In genomic region chr2:4460897-4461296, GRCm38 (mm10) we compare ENCODE assay signal across 16 mouse cellular contexts.
DNase-seq lines count a peak whose midpoint lies in the region; ATAC-seq and TF ChIP-seq lines count a peak whose summit lies in the region.
"Had no signal": no experiment of that assay in that cellular context is flagged by ENCODE, and none has a peak within 500 bp of the region (broad histone marks: within the 10 kb centered on the region; RNA-seq: fewer than 3 reads in every experiment).

No protein-coding gene starts in this region.

- 60% methylated on average over 5 of the region's 5 CpGs for WGBS in forebrain, embryonic 13.5 days
- 58% methylated on average over 5 of the region's 5 CpGs for WGBS in forebrain, embryonic 16.5 days
- WGBS in liver, adult 2 months: 84% methylated on average over 5 of the region's 5 CpGs
- 71% methylated on average over 5 of the region's 5 CpGs for WGBS in liver, embryonic 11.5 days
- 48% methylated on average over 5 of the region's 5 CpGs for WGBS in embryonic facial prominence, embryonic 10.5 days
- 49% methylated on average over 5 of the region's 5 CpGs for WGBS in midbrain, embryonic 14.5 days

- H3K4me3 ChIP-seq in forebrain, embryonic 13.5 days: no peak overlapping the region
- H3K4me3 ChIP-seq in forebrain, embryonic 16.5 days (replicated peaks; ENCODE audit: low read length): no peak overlapping the region
- no peak overlapping the region for H3K4me3 ChIP-seq in liver, adult 2 months (ENCODE audit: insufficient read depth, low read depth, low read length)
- H3K4me3 ChIP-seq in liver, embryonic 11.5 days (ENCODE audit: low read depth, low read length): no peak overlapping the region
- no peak overlapping the region for H3K4me3 ChIP-seq in embryonic facial prominence, embryonic 10.5 days
- no peak overlapping the region for H3K4me3 ChIP-seq in midbrain, embryonic 14.5 days (replicated peaks; ENCODE audit: low read depth, low read length)
- H3K4me3 ChIP-seq: hindbrain, embryonic 15.5 days; layer of hippocampus, adult 2 months; liver, embryonic 15.5 days had no signal

- no peak overlapping the region for H3K27ac ChIP-seq in forebrain, embryonic 13.5 days
- no peak overlapping the region for H3K27ac ChIP-seq in forebrain, embryonic 16.5 days (ENCODE audit: low read length)
- 0 out of 2 replicates have a peak overlapping the region, but pooled peaks have one; percentile 24 for H3K27ac ChIP-seq in liver, adult 2 months (replicated peaks; ENCODE audit: insufficient read depth, low read depth, low read length)
- H3K27ac ChIP-seq in liver, embryonic 11.5 days (ENCODE audit: low read depth, low read length): no peak overlapping the region
- H3K27ac ChIP-seq in embryonic facial prominence, embryonic 10.5 days (replicated peaks): peak overlapping the region; percentile 32; the same call in 1 of the 2 replicates
- 0 out of 2 replicates have a peak overlapping the region, but pooled peaks have one; percentile 26 for H3K27ac ChIP-seq in midbrain, embryonic 14.5 days (replicated peaks; ENCODE audit: low read depth, low read length)
- H3K27ac ChIP-seq: hindbrain, embryonic 15.5 days; layer of hippocampus, adult 2 months; liver, embryonic 15.5 days had no signal

- H3K4me1 ChIP-seq in forebrain, embryonic 13.5 days: peaks cover 48% of the 10 kb centered on the region
- H3K4me1 ChIP-seq in forebrain, embryonic 16.5 days (replicated peaks; ENCODE audit: control insufficient read depth, insufficient read depth, low read length): peaks cover 16% of the 10 kb centered on the region
- no peaks in the 10 kb centered on the region for H3K4me1 ChIP-seq in liver, adult 2 months (ENCODE audit: control insufficient read depth, insufficient read depth, low read length)
- peaks cover 4% of the 10 kb centered on the region for H3K4me1 ChIP-seq in liver, embryonic 11.5 days (replicated peaks; ENCODE audit: control insufficient read depth, insufficient read depth, low read length)
- H3K4me1 ChIP-seq in embryonic facial prominence, embryonic 10.5 days: peaks cover 60% of the 10 kb centered on the region
- H3K4me1 ChIP-seq in midbrain, embryonic 14.5 days (ENCODE audit: control insufficient read depth, insufficient read depth, low read length): peaks cover 50% of the 10 kb centered on the region
- H3K4me1 ChIP-seq: liver, embryonic 15.5 days had no signal

- peak; percentile 33 for DNase-seq in liver, adult 2 months (ENCODE audit: extremely low read depth, low read depth, low spot score)
- no peak for DNase-seq in liver, embryonic 11.5 days (ENCODE audit: low spot score)
- DNase-seq in embryonic facial prominence, embryonic 10.5 days (ENCODE audit: low spot score): no peak
- DNase-seq in midbrain, embryonic 14.5 days: no peak
- no peak for DNase-seq in gastrocnemius, postnatal 10 days
- no peak for DNase-seq in kidney, postnatal 14 days
- DNase-seq: B cell, adult 2 months; cerebellum, adult 2 months; gastrocnemius, postnatal 14 days; kidney, adult 9 months; right cerebral cortex, postnatal 14 days had no signal

- ATAC-seq in forebrain, embryonic 13.5 days: no peak
- ATAC-seq in forebrain, embryonic 16.5 days: no peak
- ATAC-seq in liver, embryonic 11.5 days (replicated peaks; ENCODE audit: low FRiP score): no peak
- ATAC-seq in midbrain, embryonic 14.5 days (ENCODE audit: low FRiP score, low TSS enrichment): no peak

- TF ChIP-seq POLR2A in liver, adult 2 months (IDR thresholded peaks at IDR 0.05; ENCODE audit: extremely low read depth, insufficient read depth, low read length): no peak

- no peaks in the 10 kb centered on the region for H3K27me3 ChIP-seq in forebrain, embryonic 13.5 days
- H3K27me3 ChIP-seq in forebrain, embryonic 16.5 days (replicated peaks; ENCODE audit: control insufficient read depth, insufficient read depth, low read length): no peaks in the 10 kb centered on the region
- H3K27me3 ChIP-seq in liver, adult 2 months (ENCODE audit: control insufficient read depth, insufficient read depth, low read length): no peaks in the 10 kb centered on the region
- H3K27me3 ChIP-seq in liver, embryonic 11.5 days (replicated peaks; ENCODE audit: control insufficient read depth, insufficient read depth, low read length): no peaks in the 10 kb centered on the region
- no peaks in the 10 kb centered on the region for H3K27me3 ChIP-seq in embryonic facial prominence, embryonic 10.5 days (replicated peaks; ENCODE audit: low read depth, poor library complexity, severe bottlenecking)
- no peaks in the 10 kb centered on the region for H3K27me3 ChIP-seq in midbrain, embryonic 14.5 days (ENCODE audit: control insufficient read depth, insufficient read depth, low read length)
- H3K27me3 ChIP-seq: hindbrain, embryonic 15.5 days; liver, embryonic 15.5 days had no signal

- no peaks in the 10 kb centered on the region for H3K79me2 ChIP-seq in liver, adult 2 months (ENCODE audit: control insufficient read depth, insufficient read depth, low read length)

- H3K4me2 ChIP-seq in forebrain, embryonic 13.5 days: no peak overlapping the region
- no peak overlapping the region for H3K4me2 ChIP-seq in forebrain, embryonic 16.5 days (ENCODE audit: low read length)
- no peak overlapping the region for H3K4me2 ChIP-seq in liver, embryonic 11.5 days
- no peak overlapping the region for H3K4me2 ChIP-seq in midbrain, embryonic 14.5 days (ENCODE audit: low read length)
- H3K4me2 ChIP-seq: hindbrain, embryonic 15.5 days; liver, embryonic 15.5 days had no signal

- TF ChIP-seq CTCF in liver, adult 2 months (IDR thresholded peaks at IDR 0.05; ENCODE audit: low read depth, low read length): no peak

- 0 out of 2 replicates have a peak overlapping the region, but pooled peaks have one; percentile 8 for H3K9ac ChIP-seq in forebrain, embryonic 13.5 days
- H3K9ac ChIP-seq in forebrain, embryonic 16.5 days (replicated peaks; ENCODE audit: low read depth, low read length): no peak overlapping the region
- H3K9ac ChIP-seq in liver, adult 2 months (ENCODE audit: low read depth, low read length): no peak overlapping the region
- no peak overlapping the region for H3K9ac ChIP-seq in liver, embryonic 11.5 days (ENCODE audit: low read depth, low read length)
- H3K9ac ChIP-seq in midbrain, embryonic 14.5 days (replicated peaks; ENCODE audit: low read length): no peak overlapping the region
- H3K9ac ChIP-seq: hindbrain, embryonic 15.5 days; liver, embryonic 15.5 days had no signal

- no peaks in the 10 kb centered on the region for H3K36me3 ChIP-seq in forebrain, embryonic 13.5 days (ENCODE audit: poor library complexity, severe bottlenecking)
- H3K36me3 ChIP-seq in forebrain, embryonic 16.5 days (ENCODE audit: control insufficient read depth, insufficient read depth): no peaks in the 10 kb centered on the region; the same call in 1 of the 2 replicates
- H3K36me3 ChIP-seq in liver, adult 2 months (ENCODE audit: control insufficient read depth, insufficient read depth, low read length): no peaks in the 10 kb centered on the region
- H3K36me3 ChIP-seq in liver, embryonic 11.5 days (ENCODE audit: control insufficient read depth, insufficient read depth, low read length): no peaks in the 10 kb centered on the region
- peaks cover 16% of the 10 kb centered on the region; the same call in 1 of the 2 replicates for H3K36me3 ChIP-seq in embryonic facial prominence, embryonic 10.5 days (replicated peaks)
- no peaks in the 10 kb centered on the region for H3K36me3 ChIP-seq in midbrain, embryonic 14.5 days (ENCODE audit: control insufficient read depth, insufficient read depth, low read length)
- H3K36me3 ChIP-seq: hindbrain, embryonic 15.5 days; liver, embryonic 15.5 days had no signal

- H3K9me3 ChIP-seq in forebrain, embryonic 13.5 days (replicated peaks): no peaks in the 10 kb centered on the region
- H3K9me3 ChIP-seq in forebrain, embryonic 16.5 days (ENCODE audit: control insufficient read depth, low read length): no peaks in the 10 kb centered on the region
- H3K9me3 ChIP-seq in liver, embryonic 11.5 days (ENCODE audit: control insufficient read depth, low read length): no peaks in the 10 kb centered on the region
- H3K9me3 ChIP-seq in embryonic facial prominence, embryonic 10.5 days: no peaks in the 10 kb centered on the region
- H3K9me3 ChIP-seq in midbrain, embryonic 14.5 days (ENCODE audit: control insufficient read depth, low read length): no peaks in the 10 kb centered on the region
- H3K9me3 ChIP-seq: hindbrain, embryonic 15.5 days; liver, embryonic 15.5 days had no signal

Comparison
In these comparisons a context has a peak if more than half of its experiments do, and no peak if none do; other contexts are left out.
1. H3K27ac ChIP-seq: peak in liver, adult 2 months (single experiment), embryonic facial prominence, embryonic 10.5 days (single experiment) and midbrain, embryonic 14.5 days (single experiment); none in forebrain, embryonic 13.5 days (single experiment), forebrain, embryonic 16.5 days (single experiment) and liver, embryonic 11.5 days (single experiment).